Mouse (Mus musculus) brain, embryonic 14.5 days (tissue): ENCODE measurements around the gene Polr3gl. TPM values are rescaled to one million over a fixed set of nuclear protein-coding genes. Genes with fewer than 3 reads are reported as not detected.

Experiments
- DNase-seq: peaks from one replicate; pipeline ENCODE4 v3.0.0-alpha.2; 2011; ENCODE audit warnings: low read depth
- CTCF ChIP-seq: fragments of 200-500 bp; IDR thresholded peaks from 2 replicates; pipeline ENCODE4 v1.5.1; 2012; ENCODE audit warnings: inconsistent platforms, mild to moderate bottlenecking, moderate library complexity, borderline replicate concordance; ENCODE audit not compliant: insufficient read depth, insufficient read length; ENCODE audit errors: extremely low read depth
- POLR2A ChIP-seq: fragments of 200-500 bp; IDR thresholded peaks from 2 replicates; pipeline ENCODE4 v1.6.1; 2012; ENCODE audit warnings: mild to moderate bottlenecking, inconsistent platforms, borderline replicate concordance; ENCODE audit not compliant: poor library complexity, insufficient read depth, insufficient read length, severe bottlenecking; ENCODE audit errors: extremely low read depth
- polyA plus RNA-seq: library from polyadenylated mRNA; depleted of rRNA; stranded (reverse); fragments of >200 nt; gene quantifications from 2 replicates; pipeline ENCODE4 v1.2.3, GENCODE M21; 2012; rRNA removed

The Polr3gl gene
- 30.1 and 39.1 TPM in 2 replicates for polyA plus RNA-seq

- DNase-seq, result peak; percentile 97
- TF ChIP-seq POLR2A, result no peak; the same call in 1 of the 2 replicates
- peak; percentile 15; the same call in 1 of the 2 replicates for TF ChIP-seq CTCF
Observed at GRCm38 (mm10) chr3:96593790-96594560, at the start of gene Polr3gl. TSS of gene Polr3gl (minus strand) at chr3:96594181.

- peak; percentile 47 for DNase-seq
- TF ChIP-seq POLR2A (no peak), CTCF (peak; percentile 61; the same call in 1 of the 2 replicates)
Observed at GRCm38 (mm10) chr3:96639219-96639618, 45.2 kb upstream of the Polr3gl start.

- no peak for DNase-seq
- TF ChIP-seq CTCF, result no peak
- TF ChIP-seq POLR2A, result no peak
Observed at GRCm38 (mm10) chr3:96636448-96636847, 42.5 kb upstream of the Polr3gl start.

GRCm38 (mm10) chr3:96635906-96636305, 41.9 kb upstream of the Polr3gl start:
- TF ChIP-seq CTCF, result no peak
- TF ChIP-seq POLR2A, result no peak
- DNase-seq, result no peak

GRCm38 (mm10) chr3:96634928-96635879, 41.2 kb upstream of the Polr3gl start, which contains the start of the genes Pex11b and Gm42957:
TSS of gene Pex11b (plus strand) at chr3:96635376.
TSS of gene Gm42957 (plus strand) at chr3:96635474.
- peak; percentile 93 for DNase-seq
- TF ChIP-seq CTCF, result peak; percentile 18; the same call in 1 of the 2 replicates
- peak; percentile 48 for TF ChIP-seq POLR2A

GRCm38 (mm10) chr3:96634015-96634414, 40.0 kb upstream of the Polr3gl start:
- TF ChIP-seq CTCF, result no peak
- DNase-seq, result no peak

- no peak for TF ChIP-seq CTCF
- no peak for TF ChIP-seq POLR2A
- no peak for DNase-seq
Observed at GRCm38 (mm10) chr3:96632058-96632457, 38.1 kb upstream of the Polr3gl start.

- DNase-seq, result peak; percentile 100
- TF ChIP-seq CTCF (no peak), POLR2A (peak; percentile 61; the same call in 1 of the 2 replicates)
Observed at GRCm38 (mm10) chr3:96629729-96630600, 36.0 kb upstream of the Polr3gl start, which contains the start of gene Rbm8a. TSS of gene Rbm8a (plus strand) at chr3:96629933.

GRCm38 (mm10) chr3:96623201-96623600, 29.2 kb upstream of the Polr3gl start:
- TF ChIP-seq POLR2A, result no peak
- TF ChIP-seq CTCF, result no peak
- no peak for DNase-seq

GRCm38 (mm10) chr3:96617941-96618340, 24.0 kb upstream of the Polr3gl start:
- TF ChIP-seq POLR2A (no peak), CTCF (no peak)
- no peak for DNase-seq
